Mouse (Mus musculus) adrenal gland, postnatal 4 days (tissue): ENCODE data around the gene Fam227a. TPM values are rescaled to one million over a fixed set of nuclear protein-coding genes. Genes with fewer than 3 reads are reported as not detected.

ENCODE experiments used
- DNase-seq, 2 experiments: peaks; one replicate each; pipeline ENCODE4 v3.0.0; 2021 to 2022; ENCODE audit warnings: low spot score in 2 of 2, mixed read lengths in 2 of 2
- long read RNA-seq, 2 experiments: library from polyadenylated mRNA; stranded (forward); transcript quantifications; one replicate each; pipeline ENCODE4 v2.0.0; 2021
- total RNA-seq, 2 experiments: library from RNA; stranded (reverse); gene quantifications; 2 replicates each; pipeline ENCODE4 v1.2.3; 2021

Fam227a gene
- 1 to 10 TPM; 5.3 to 5.6 TPM for total RNA-seq
- long read RNA-seq, experiment 1, partial matches to known transcripts, result 0 of 1 reads
- long read RNA-seq, experiment 1, other reads (novel, unspliced or antisense), result 0 of 1 reads
- long read RNA-seq, experiment 2, partial matches to known transcripts, result 0 of 2 reads
- long read RNA-seq, experiment 2, other reads (novel, unspliced or antisense), result 2 of 2 reads

DNA sequence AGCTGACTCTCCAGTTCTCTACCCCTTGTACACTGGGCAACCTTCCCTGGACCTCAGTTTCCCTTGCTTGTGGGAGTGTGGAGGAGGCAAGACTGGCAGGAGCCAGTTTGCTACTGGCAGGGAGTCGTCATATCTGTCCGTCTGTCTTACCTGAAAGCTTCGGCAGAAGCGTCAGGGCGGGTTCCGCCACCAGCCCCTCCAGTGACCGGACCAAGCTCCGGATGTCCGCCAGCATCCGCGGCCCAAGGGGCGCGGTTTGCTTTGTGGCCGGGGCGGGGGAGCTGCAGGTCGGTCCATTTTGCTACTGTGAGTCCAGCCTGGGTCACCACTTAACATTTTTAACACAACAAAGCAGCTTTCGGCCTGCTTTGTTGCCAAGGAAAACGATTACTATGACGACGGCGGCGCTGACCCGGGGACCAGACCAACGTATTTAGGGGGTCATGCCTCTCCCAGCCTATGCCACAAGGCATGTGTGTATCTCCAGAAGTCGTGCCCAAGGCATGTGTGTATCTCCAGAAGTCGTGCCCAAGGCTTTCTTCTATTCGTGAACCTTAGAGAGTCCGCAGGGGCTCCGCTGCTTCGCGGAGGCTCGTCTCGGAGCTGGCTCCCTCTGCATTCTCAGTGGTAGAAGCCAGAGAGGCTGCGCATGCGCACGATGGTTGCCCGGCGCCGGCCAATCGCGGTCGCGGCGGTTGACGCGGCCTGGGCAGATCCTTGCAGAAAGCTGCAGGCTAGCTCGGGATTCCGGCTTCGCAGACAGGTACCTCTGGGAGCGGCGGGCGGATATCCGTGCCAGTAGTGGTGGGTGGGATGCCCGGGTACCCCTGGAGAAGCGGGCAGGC is at the start of gene Fam227a, which contains the start of gene Cby1:
Gene Fam227a (minus strand): TSS at position 426 of the 845 bp plus-strand sequence.
Gene Cby1 (plus strand): TSS at position 669 of the 845 bp plus-strand sequence.
- DNase-seq, result peak; percentile 96 to 97

DNA sequence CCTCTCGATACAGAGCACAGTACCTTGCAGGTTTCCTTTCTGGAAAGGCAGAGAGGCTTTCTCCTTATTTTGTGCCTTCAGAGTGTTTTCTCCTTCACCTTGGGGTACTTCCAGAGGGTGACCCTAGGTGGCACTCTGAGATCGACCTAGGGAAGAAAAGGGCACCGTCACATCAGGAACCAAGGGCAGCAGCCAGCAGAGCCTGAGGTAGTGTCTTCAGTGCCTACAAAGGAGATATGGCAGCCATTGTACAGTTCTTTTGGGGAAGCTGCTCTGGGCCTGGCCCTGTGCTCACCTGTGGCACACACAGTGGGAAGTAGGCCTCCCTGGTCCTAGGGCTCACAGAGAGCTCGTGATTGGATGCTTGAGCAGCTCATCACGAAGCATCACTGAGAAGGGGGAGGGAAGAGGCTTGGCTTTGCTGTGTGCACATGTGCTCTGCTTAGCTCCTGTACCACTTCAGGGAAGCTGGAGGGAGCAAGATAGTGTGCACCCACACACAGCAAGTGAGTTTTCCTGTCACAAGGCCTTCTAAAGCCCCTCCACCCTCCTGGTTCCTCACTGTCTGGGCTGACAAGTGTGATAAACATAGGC is 49.6 kb upstream of the Fam227a start:
- DNase-seq, result no peak

DNA sequence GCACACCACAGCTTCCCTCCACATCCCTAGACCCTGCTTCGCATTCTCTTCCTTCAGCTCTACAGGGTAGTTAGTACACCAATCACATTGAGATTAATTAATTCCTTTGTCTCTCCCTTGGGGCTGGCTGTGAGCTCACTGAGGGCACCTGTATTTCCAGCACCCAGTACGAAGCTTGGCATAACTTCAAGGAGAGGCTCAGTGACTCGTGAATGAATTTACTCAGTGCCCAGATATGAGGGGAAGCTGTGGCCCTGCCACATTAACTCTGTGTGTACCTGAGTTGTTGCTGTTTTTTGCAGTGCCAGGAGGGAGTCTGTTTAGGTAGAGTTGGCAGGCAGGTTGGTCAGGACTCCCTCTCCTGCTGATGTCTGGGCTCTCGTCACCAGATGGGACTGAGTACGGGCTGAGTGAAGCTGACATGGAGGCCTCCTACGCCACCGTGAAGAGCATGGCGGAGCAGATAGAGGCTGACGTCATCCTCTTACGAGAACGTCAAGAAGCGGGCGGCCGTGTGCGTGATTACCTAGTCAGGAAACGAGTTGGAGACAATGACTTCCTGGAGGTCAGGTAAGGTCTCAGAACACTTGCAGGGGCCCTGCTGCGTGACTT is 48.0 kb upstream of the Fam227a start:
- no peak for DNase-seq

DNA sequence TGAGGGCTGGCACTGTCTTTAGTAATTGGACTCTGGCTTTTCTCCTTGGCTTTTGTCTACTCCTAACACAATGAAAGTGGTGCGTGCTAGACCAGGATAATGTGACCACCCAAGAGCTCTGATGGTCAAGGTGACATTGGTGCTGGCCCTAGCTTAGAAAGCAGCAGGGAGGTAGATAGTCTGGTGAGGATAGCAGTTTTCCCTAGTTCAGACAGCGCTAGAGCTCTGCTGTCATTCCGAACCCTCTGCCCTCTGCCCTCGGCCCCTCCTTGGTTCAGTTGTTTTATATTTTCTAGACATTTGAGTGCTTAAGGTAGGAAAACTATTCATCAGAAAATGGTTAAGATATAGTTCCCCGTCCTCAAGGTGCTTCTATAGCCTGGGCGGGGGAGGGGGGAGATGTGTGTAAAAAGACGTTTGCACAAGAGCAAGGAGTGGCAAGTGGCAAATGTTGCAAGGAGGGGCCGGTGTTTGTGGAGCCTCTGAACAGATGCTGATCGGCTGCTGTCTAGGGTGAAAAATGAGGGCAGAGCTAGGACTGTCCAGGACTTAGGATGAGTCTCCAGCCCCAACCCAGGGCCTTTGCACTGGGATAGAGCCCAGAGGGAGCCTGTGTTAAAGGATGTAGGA is 38.9 kb upstream of the Fam227a start:
- DNase-seq, result no peak

DNA sequence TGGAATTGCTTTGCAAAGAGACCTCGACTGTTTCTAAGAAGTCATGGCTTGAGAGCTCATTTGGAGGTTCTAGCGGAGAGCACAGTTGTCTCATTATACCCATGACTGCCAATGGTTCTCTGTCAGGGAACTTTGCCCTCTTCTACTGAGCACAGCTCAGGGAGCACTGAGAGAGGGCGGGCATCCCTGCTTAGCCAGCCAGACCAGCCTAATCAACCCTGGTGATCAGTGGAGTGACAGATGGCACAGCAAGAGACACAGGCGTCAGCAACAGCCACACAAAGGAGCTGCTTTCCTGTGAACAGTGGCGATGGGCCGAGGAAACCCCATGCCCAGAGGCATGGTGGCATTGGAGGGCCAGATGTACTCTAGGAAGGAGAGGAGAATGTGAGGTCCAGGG is 38.3 kb upstream of the Fam227a start:
- no peak for DNase-seq

DNA sequence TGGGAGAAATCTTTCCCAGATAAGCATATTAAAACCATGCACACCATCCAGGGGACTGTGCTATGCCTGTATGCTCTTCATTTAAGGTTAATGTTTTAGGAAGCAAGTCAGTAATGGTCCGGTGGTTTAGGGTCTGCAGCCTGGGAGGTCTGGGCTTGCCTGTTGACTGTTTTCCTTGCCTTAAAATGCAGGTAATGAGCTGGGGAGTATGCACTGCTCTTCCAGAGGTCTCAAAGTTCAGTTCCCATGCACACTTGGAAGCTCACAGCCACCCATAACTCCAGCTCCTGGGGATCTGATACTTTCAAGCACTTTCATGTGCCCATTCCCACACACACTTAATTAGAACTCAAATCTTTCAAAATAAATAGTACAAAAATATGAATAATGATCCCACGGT is 37.8 kb upstream of the Fam227a start:
- no peak for DNase-seq

DNA sequence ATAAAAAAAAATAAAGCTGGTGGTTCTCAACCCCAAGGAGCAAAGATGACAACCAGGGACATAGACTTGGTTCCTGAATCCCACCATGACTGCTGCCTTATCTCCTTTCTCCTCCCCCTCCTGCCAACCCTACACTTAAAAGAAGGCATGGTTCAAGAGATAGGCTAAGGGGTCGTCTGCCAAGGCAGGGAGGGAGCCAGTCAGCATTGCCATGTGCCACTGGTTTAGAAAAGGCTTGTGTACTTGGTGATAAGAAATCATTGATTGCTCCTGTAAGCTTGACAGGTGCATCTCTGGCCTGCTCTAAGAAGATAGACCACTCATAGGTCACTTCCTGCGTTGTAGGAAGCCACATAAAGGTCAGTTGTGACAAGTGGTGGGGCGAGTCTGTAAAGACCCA is 36.8 kb upstream of the Fam227a start:
- DNase-seq, result no peak

DNA sequence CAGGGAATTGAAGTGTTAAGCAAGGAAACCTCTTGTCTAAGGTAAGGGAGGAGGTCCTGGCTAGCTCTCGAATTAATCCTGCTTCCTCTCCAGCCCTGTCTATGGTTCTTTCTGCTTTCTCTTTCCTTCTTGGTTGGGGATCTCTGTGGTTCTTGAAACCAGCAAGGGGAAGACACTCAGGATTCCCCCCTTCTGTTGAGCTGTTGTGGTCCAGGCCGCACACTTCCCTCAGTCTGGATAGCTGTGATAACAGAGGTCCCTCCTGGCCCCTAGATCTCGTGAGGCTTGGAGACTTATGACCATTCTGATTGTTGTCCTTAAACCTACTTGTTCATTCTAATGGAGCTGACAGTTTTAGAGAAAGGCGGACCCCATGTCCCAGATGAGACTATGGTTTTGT is 35.8 kb upstream of the Fam227a start:
- DNase-seq, result no peak

DNA sequence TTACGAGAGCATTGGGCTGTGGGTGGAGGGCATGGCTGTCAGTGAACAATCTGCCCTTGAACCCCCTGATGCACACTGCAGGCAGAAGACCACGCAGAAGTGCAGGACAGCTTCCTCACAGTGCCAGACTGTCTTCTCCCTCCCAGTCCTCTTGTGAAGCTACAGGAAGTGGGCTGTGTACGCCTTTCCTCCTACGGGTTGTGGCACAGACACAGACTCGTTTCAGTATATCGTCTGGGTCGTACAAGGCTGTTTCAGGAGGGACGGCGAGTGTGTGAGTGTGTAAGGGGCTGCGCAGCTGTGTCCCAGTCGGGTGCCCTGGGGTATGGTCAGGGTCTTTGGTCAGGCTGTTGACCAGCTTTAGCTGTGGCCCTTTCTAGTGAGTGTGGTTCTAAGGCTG is 35.0 kb upstream of the Fam227a start:
- DNase-seq, result no peak

DNA sequence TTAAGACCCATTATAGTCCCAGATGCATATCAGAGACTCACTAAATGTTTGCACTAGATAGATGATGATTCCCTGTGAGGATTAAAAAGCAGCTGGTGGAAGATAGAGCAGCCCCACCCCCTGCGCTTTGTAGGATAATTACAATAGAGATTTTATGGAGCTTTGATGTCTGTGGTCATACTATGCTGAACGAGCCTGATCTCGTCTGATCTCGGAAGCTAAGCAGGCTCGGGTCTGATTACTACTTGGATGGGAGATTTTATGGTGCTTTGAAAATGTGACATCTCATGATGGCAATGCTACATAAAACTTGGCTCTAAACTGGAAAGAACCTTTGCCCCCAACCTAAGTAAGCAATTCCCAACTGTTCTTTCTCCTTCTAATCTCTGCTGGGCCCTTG is 33.6 kb upstream of the Fam227a start:
- no peak for DNase-seq

DNA sequence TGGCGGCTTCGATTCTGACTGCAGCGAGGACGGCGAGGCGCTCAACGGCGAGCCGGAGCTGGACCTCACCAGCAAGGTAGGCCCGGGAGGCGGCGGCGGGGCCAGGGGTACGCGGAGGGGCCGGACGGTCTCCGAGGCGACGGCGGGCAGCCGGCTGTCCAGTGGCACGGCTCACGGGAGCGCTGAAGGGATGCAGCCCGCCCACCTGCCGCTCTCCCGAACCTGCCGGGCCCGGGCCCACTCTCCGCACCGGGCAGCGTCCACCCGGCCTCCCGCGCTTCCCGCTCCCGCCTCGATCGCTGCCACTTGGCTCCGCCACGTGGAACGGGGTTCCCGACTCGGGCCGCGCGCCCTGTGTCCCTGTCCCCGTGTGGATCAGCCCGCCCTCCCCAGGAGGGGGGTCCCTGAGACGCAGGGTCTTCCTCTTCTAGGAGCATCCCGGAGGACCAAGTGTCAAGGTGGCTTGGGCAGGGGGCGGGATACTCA is 32.3 kb upstream of the Fam227a start:
- peak in 1 of 2 experiments; percentile 33 for DNase-seq

DNA sequence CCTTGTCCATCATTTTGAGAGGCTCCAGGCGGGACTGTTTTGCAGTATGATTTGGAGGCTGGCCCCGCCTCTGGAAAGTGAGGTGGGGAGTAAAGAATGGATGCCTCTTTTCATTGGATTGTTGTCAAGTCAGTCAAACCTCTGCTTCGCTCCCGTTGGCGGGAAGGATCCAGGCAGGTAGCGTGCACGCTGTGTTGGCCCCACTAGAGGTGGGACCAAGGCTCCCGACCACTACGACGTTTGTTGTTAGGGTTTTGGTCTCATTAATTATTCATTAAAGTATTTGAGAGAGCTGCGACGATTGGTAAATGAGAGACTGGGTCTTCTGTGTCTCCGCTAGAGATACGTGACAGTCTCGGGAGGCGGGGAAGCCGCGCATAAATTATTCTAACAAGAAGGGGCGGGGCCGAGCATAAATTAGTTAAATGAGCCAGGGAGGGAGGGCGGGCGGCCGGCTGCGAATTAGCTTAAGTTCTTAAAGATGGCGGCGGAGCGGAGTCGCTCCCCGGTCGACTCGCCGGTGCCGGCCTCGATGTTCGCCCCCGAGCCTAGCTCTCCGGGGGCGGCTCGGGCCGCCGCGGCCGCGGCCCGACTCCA is 31.8 kb upstream of the Fam227a start, which contains the start of gene Gtpbp1:
Gene Gtpbp1 (plus strand): TSS at position 420 of the 597 bp plus-strand sequence.
- peak; percentile 83 to 93 for DNase-seq

DNA sequence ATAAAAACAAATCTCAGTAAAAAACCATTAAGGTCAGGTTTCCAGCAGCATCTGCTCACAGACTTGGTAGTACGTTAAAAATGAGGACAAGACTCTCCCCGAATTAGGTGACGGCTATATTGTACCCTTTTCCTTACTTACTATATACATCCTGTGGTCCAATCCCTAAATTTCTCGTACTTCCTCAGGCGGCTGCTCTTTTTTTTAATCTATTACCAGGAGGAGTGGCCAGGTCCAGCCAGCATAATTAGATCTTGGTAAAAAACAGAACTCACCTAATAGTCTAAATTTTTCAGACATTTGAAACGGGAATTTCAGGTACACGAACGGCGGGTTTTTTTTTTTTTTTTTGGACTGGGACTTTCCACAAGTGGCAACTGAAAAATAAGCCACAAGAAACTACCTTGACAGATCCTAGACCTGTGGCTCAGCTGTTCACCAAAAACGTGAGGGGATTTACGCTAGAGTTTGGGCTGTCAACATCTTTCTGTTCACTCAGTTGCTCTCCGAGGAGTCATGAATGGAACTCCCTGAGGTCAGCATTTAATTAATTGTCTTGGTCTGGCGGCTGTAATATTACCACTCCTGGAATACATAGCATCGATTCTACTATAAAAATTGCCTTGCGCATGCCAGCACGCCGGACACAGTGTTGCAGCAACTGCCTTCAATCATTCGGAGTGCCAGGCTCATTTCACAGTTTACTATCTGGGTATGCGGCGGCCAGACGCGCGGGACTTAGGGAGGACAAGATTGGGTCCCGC is 31.1 kb upstream of the Fam227a start:
- DNase-seq, result no peak

DNA sequence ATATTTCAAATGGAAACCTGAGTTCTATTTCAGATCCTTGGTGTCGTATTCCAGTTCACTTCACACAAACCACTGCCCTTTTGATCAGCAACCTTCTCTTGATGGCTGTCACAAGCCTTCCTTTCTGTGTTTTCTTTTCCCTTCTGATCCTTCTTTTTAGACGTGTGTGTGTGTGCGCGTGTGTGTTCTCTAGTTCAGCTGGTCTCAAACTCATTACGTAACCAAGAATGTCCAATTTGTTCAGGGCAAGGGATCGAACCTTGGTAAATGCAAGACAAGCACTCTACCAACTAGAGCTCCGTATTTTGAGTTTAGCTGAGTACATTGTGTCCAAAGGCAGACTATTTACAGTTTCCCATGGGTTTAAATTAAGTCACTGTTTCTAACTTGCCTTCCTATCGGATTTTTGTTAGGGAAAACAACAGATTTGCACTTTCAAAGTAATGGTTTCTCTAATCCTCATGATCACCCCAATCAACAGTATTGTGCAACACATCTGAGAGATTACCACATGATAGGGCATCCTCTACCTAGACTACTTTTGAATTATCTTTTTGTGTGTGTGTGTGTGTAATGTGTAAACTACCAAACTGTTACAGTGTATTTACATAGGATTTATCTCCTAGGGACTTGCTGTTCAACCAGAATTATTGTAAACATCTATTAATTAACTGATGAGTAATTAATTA is 29.7 kb upstream of the Fam227a start:
- DNase-seq, result no peak

DNA sequence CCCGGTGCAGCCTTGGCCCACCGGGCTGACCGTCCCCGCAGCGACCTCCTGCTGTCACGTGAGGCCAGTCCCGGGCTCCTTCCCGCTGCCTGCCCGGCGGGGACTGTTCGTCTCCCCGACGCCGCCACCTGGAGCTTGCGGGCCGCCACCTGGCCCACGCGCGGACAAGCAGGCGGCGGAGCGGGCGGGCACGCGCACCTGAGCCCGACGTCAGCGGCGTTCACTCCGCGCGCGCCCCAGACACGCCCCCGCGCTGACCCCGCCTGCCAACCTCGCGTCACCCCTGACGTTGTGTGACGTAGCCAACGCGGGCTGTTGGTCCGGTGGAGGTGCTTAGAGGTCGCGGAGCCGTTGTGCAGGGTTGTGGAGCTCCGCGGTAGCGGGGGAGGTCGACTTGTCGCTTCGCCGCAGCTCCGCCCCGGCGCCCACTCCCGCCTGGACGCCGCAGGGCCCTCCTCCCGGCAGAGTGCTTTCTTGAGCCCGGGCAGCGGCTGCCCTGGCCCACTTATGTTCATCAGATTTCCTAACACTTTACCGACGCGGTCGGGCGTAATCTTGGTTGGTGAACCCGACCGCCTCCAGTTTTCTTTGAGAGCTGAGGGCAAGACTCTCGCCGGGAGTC is 29.0 kb upstream of the Fam227a start, which contains the start of gene Josd1:
Gene Josd1 (minus strand): TSS at position 274 of the 622 bp plus-strand sequence.
- peak; percentile 93 to 95 for DNase-seq

DNA sequence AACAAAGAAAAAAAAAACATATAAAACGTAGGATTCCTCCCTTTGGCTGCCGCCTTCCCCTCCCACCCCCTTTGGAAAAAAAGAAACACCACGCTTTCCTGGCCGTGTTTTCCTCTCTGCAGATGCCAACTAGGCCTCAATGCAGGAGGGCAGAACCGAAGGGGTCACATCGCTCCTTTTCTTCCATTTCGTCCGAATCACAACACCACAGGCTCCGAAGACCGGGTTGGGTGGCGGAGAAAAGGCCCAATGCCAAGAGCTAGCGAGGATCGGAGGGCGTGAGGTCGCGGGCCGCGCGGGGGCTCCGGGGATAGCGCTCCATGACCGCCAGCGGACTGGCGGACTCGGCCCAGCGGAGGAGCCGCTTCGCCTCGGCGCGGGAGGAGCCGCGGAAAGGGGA is 28.4 kb upstream of the Fam227a start:
- peak in 1 of 2 experiments; percentile 33 for DNase-seq

DNA sequence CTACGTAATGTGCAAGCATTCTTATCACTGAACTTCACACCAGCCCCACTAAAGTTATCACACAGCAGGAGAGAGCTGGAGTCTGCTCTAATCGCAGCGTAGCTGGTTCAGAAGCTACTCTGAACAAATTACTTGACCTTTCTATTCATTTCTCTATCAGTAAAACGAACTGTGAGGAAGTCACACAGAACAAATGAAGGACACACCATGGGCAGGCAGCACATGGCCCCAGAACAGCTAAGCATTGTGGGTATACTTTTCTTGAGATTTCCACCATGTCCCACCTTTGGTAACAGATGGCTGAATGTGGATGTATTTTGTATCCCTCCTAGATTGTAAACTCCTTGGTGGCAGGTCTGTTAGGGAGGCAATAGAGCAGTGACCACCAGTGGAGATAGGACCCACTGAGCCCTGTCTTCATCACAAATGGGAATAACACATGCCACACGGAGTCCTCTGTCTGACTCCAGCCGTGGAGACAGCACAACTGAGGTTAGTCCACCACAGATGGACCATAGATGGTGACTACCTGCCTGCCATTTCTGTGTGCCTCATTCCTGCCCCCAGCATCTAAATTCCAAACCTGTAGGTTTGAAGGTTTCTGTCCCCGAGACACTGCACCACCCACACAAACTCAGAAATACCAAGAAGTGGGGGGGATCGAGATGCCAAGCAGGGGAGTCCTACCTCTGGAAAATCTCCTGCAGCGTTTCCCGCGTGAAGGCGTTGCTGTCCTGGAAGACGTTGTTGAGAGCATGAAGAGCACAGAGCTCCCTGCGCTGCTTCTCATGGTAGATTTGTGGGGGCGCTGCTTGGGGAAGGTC is 27.5 kb upstream of the Fam227a start:
- DNase-seq, result no peak

DNA sequence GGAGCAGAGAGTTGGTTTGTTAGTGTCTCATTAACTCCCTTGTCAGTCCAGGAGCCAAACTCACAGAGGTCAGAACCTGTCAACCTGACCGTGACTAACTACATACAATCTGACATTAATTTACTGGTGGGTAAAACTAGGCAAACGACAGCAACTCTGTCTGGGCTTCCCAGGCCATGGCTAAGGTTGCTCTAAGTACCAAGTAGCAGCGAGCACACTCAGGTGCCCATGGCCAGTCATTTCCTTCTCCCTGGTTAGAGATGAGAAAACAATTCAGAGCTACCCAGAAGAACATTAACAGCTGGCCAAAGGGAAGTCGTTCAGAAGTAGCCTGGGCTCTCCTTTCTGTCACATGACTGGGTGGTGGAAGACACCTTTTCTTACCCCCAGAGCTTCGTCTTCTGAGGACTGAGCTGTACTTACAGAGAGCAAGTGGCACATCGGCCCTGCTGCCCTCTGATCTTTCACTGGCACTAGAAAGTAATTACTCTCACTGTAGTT is 26.4 kb upstream of the Fam227a start:
- DNase-seq, result no peak
